Mouse (Mus musculus): ENCODE results near the gene Prex1. TPM values are rescaled to one million over a fixed set of nuclear protein-coding genes. Genes with fewer than 3 reads are reported as not detected.
A peak's percentile ranks its signal among the peaks of the same experiment; 100 is the strongest.

The Prex1 gene
- polyA plus RNA-seq, 1 experiment from 2014 or later = 38.8 TPM

DNA sequence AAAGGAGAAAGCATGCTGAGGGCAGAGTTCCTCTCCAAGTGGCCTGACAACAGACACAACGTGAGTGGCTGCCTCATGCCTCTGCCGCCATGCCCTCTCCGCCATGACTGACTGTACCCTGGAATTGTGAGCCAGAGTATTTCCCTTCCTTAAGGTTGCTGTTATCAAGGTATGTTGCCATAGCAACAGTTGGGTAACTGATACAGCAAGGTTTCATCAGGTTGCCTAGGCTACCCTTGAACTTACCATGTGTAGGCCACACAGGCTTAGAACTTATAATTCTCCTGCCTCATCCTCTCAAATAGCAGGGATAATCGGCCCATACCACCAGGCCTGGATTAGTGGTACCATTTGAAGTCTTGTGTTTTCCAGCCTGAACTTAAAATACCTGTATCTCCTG, 58.3 kb downstream of the Prex1 start:
- WGBS = 87% methylated on average over 4 of the region's 4 CpGs
- H3K4me2 ChIP-seq (replicated peaks) = no peak overlapping the region
- H3K27me3 ChIP-seq = no peaks in the 10 kb centered on the region
- H3K27ac ChIP-seq (replicated peaks) = peak overlapping the region; percentile 67
- no peak overlapping the region for H3K9ac ChIP-seq (replicated peaks)
- no peaks in the 10 kb centered on the region for H3K9me3 ChIP-seq
- H3K4me1 ChIP-seq = peaks cover 54% of the 10 kb centered on the region
- no peak for ATAC-seq (replicated peaks)
- no peaks in the 10 kb centered on the region for H3K36me3 ChIP-seq
- H3K4me3 ChIP-seq = no peak overlapping the region

DNA sequence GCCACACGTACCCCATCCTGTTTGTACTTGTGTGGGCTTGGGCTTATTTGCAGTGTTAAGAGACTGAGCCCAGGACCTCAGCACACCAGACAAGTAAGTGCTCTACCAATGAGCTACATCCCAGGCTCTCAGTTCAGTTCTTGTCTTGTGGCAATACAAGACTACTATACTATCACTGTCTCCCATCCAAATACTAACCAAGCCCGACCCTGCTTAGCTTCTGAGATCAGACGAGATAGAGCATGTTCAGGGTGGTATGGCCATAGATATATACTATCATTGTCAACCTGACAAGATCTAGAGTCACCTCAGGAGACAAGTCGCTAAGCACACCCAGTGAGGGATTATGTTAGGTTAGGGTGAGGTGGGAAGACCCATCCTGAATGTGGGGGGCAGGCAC, 58.8 kb downstream of the Prex1 start:
- Histone ChIP-seq H3K27ac (replicated peaks) (no peak overlapping the region), H3K4me1 (peaks cover 55% of the 10 kb centered on the region)
- 90% methylated on average over 4 of the region's 4 CpGs for WGBS

DNA sequence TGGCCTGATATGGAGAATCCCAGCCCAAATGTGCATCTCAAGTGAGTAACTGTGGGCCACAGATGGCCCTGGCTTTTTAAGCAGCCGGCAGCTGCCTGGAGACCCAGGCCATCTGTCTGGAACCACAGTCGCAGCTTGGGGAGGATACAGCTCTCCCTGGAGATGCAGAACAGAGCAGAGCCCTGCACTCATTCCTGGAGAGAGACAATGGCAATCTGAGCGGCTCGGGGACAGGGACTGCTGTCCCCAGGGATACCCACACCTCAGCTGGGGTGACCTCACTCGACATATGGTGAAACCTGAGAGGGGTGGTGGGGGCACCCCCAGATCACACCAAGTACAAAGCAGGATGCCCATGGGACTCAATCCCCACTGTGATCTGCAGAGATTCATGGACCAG, 60.1 kb downstream of the Prex1 start:
- Histone ChIP-seq H3K9me3 (no peaks in the 10 kb centered on the region), H3K4me1 (peaks cover 55% of the 10 kb centered on the region), H3K4me2 (replicated peaks) (no peak overlapping the region), H3K36me3 (no peaks in the 10 kb centered on the region), H3K27me3 (no peaks in the 10 kb centered on the region), H3K27ac (replicated peaks) (peak overlapping the region; percentile 85), H3K9ac (replicated peaks) (no peak overlapping the region), H3K4me3 (no peak overlapping the region)
- WGBS = 29% methylated on average over 5 of the region's 5 CpGs
- ATAC-seq (replicated peaks) = peak; percentile 65

More for the DNA sequence above, 58.8 kb downstream of the Prex1 start:
- Histone ChIP-seq H3K9ac (replicated peaks) (no peak overlapping the region), H3K4me2 (replicated peaks) (no peak overlapping the region), H3K36me3 (no peaks in the 10 kb centered on the region), H3K4me3 (no peak overlapping the region), H3K9me3 (no peaks in the 10 kb centered on the region), H3K27me3 (no peaks in the 10 kb centered on the region)
- ATAC-seq (replicated peaks) = no peak

DNA sequence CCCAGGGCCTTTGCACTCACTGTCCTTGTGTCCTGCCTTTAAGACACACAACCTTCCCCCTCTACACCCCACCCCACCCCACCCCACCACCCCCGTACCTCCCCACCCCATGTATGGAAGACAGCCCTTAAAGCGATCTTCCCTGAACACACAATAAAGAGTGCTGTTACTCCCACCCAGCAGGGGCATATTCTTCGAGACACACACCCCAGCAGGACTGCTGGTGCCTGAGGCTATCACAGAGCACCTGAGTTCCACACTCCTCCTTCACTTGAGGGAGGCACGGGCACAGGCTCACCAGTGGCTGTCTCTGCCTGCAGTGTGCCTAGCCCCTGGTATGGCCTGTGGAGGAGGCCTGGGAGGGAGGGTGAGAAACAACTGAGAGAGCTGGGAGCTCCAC, 61.0 kb downstream of the Prex1 start:
- Histone ChIP-seq H3K4me2 (replicated peaks) (no peak overlapping the region), H3K36me3 (no peaks in the 10 kb centered on the region), H3K27ac (replicated peaks) (peak overlapping the region; percentile 85), H3K9ac (replicated peaks) (no peak overlapping the region), H3K4me1 (peaks cover 55% of the 10 kb centered on the region), H3K4me3 (no peak overlapping the region), H3K27me3 (no peaks in the 10 kb centered on the region), H3K9me3 (no peaks in the 10 kb centered on the region)
- 49% methylated on average over 4 of the region's 4 CpGs for WGBS
- ATAC-seq (replicated peaks) = no peak

DNA sequence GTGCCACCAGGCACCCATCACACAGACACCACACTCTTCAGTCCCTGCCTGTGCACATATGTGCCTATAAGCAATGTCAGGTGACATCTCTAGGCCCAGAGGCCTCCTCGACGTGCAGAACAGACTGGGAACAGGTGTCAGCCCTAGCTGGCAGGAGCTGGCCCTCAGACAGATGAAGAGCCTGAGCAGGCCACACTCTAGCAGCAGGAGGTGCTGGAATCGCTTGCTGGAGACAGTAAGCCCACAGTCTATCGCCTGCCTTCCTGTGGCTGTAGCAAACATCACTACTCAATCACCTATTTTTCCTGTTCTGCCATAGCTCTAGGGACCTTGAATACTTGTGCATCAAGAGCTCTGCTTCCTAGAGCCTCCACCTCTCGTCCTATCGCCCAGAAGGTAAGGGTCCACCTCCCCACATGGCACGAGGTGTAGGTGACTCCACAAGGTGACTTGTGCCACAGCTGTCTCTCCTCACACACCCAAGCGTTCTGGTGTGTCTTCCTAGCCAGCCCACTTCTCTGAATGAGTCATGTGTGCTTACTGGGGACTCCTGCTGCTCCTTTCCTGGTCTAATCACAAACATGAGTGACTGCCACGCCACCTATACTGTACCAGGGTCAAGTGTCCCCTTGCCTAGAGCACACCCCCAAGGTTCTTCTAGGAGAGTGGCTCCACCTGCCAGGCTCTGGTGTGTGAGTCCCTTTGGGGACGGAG, 62.2 kb downstream of the Prex1 start:
- H3K4me1 ChIP-seq = peaks cover 49% of the 10 kb centered on the region
- H3K4me3 ChIP-seq = no peak overlapping the region
- H3K9me3 ChIP-seq = no peaks in the 10 kb centered on the region
- no peak for ATAC-seq (replicated peaks)
- 64% methylated on average over 10 of the region's 10 CpGs for WGBS
- no peaks in the 10 kb centered on the region for H3K27me3 ChIP-seq
- H3K36me3 ChIP-seq = no peaks in the 10 kb centered on the region
- peak overlapping the region; percentile 36; the same call in 1 of the 2 replicates for H3K27ac ChIP-seq (replicated peaks)
- no peak overlapping the region for H3K9ac ChIP-seq (replicated peaks)
- no peak overlapping the region for H3K4me2 ChIP-seq (replicated peaks)

DNA sequence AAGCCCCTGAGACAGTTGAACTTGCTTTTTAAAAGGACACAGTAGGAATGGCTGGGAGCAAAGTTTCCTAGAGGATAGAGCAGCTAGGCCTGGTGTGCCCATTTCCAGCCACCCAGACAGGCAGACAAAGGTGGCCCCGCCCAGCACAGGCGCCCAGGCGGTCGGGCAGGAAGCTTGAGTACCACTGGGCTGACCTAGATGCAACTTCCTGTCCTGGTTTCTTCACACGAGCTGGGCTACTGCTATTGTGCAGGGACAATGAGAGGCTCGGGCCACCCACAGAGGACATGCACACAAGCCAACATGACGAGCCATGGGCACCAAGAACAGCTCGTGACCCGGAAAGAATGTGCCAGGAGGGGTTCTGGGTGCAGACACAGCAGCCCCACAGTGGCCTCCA, 63.2 kb downstream of the Prex1 start:
- no peak for ATAC-seq (replicated peaks)

DNA sequence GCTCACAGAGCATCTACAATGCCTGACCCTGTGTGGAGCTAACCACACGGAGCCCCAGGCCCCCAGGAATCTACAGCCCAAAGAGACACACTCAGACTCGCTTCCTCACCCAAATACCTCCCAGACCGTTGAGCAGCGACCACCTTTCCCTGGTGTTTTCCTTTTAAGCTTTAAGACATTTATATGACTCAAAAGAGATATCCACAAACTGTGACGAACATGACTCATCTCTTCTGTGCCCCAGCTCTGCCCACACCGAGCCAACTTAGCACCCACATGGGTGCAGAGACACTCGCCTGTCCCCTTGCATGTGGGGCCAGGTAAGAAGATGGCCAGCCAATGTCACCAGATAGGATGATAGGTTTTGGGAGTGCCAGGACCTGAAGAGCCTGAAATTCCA, 66.4 kb downstream of the Prex1 start:
- 74% methylated on average over 7 of the region's 7 CpGs for WGBS
- H3K4me3 ChIP-seq = no peak overlapping the region
- ATAC-seq (replicated peaks) = no peak
- 0 out of 2 replicates have a peak overlapping the region, but pooled peaks have one; percentile 1 for H3K27ac ChIP-seq (replicated peaks)
- 0 out of 2 replicates have a peak, but pooled peaks cover 4% of the 10 kb centered on the region for H3K36me3 ChIP-seq
- H3K27me3 ChIP-seq = no peaks in the 10 kb centered on the region
- peaks cover 23% of the 10 kb centered on the region for H3K4me1 ChIP-seq
- H3K9me3 ChIP-seq = no peaks in the 10 kb centered on the region
- no peak overlapping the region for H3K9ac ChIP-seq (replicated peaks)
- no peak overlapping the region for H3K4me2 ChIP-seq (replicated peaks)

More for the DNA sequence above, 63.2 kb downstream of the Prex1 start:
- H3K36me3 ChIP-seq = 0 out of 2 replicates have a peak, but pooled peaks cover under 1% of the 10 kb centered on the region
- no peak overlapping the region for H3K9ac ChIP-seq (replicated peaks)
- WGBS = 42% methylated on average over 9 of the region's 9 CpGs
- H3K4me3 ChIP-seq = no peak overlapping the region
- H3K4me1 ChIP-seq = peaks cover 40% of the 10 kb centered on the region
- no peaks in the 10 kb centered on the region for H3K27me3 ChIP-seq
- no peaks in the 10 kb centered on the region for H3K9me3 ChIP-seq
- no peak overlapping the region for H3K4me2 ChIP-seq (replicated peaks)
- H3K27ac ChIP-seq (replicated peaks) = 0 out of 2 replicates have a peak overlapping the region, but pooled peaks have one; percentile 36

DNA sequence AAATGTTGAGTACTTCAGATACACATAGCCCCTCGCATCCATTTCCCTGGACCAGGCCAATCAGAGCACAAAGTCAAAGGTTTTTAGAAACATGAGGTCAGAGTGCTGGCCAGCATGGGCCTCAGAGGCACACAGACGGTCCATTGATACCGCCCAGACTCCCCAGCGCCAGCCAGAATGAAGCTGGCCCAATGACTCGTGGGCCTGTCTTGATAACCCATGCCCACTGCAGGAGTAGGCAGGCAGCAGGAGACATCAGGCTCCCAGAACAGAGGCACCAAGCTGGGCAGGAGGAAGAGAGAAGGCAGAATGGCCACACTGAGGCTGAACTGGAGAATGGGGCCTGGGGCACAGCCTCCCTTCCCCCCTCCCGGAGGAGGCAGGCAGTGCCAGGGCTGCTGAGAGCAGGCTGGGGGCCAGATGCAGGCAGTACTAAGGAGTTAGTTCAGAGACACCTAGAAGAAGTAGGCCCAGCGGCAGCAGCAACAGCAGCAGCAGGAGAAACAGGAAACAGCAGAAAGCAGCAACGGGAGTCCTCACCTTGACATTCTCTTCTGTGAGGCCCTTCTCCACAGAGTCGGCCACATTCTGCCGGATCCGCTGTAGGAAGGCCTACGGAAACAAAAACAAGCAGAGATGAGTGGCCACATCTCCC, 67.1 kb downstream of the Prex1 start:
- H3K27me3 ChIP-seq = no peaks in the 10 kb centered on the region
- ATAC-seq (replicated peaks) = no peak
- H3K4me2 ChIP-seq (replicated peaks) = no peak overlapping the region
- 80% methylated on average over 12 of the region's 12 CpGs for WGBS
- no peak overlapping the region for H3K9ac ChIP-seq (replicated peaks)
- H3K36me3 ChIP-seq = 0 out of 2 replicates have a peak, but pooled peaks cover 4% of the 10 kb centered on the region
- no peak overlapping the region for H3K4me3 ChIP-seq
- 0 out of 2 replicates have a peak overlapping the region, but pooled peaks have one; percentile 1 for H3K27ac ChIP-seq (replicated peaks)
- H3K9me3 ChIP-seq = no peaks in the 10 kb centered on the region
- peaks cover 19% of the 10 kb centered on the region for H3K4me1 ChIP-seq

DNA sequence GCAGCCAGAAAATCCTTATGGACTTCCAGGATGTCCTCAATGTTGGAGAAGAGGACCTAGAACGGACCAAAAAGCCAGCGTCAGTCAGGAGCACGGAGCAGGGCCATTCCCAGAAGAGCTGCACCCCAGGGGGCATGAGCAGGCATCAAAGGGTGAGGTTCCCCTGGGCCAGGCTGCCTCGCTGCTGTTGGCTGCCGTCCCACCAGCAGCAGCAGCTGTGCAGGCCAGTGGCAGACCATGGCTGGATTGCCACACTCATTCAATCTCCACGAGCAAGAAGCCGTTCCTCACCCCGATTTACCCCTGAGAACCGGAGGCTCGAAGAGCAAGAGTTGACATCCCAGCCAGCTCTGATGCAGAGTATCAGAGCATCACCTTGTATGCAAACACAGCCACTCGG, 68.8 kb downstream of the Prex1 start:
- Histone ChIP-seq H3K36me3 (0 out of 2 replicates have a peak, but pooled peaks cover 4% of the 10 kb centered on the region), H3K9me3 (no peaks in the 10 kb centered on the region), H3K9ac (replicated peaks) (no peak overlapping the region), H3K27ac (replicated peaks) (no peak overlapping the region), H3K27me3 (no peaks in the 10 kb centered on the region), H3K4me3 (no peak overlapping the region), H3K4me1 (0 out of 2 replicates have a peak, but pooled peaks cover 6% of the 10 kb centered on the region), H3K4me2 (replicated peaks) (no peak overlapping the region)
- WGBS = 80% methylated on average over 11 of the region's 11 CpGs
- ATAC-seq (replicated peaks) = no peak

DNA sequence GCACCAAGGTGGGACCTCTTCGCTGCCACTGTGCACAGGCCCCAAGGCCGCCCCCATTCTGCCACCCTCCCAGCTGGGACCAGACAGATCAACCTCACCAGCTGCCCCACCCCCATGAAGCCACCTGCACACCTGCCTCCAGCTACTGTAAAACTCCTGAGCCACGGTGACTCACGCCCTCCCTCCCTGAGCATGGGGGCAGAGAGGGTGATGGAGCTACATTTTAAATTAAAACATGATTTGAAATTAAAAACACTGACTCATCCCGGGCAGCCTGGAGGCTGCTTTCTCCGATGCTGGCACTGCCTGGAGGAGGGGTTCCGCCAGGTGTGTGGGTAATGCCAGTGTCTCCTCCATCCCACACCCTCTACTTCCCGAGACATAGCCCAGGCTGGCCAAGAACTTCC, 71.0 kb downstream of the Prex1 start:
- ATAC-seq (replicated peaks) = no peak
- Histone ChIP-seq H3K9me3 (no peaks in the 10 kb centered on the region), H3K36me3 (0 out of 2 replicates have a peak, but pooled peaks cover 4% of the 10 kb centered on the region), H3K4me3 (no peak overlapping the region), H3K27ac (replicated peaks) (no peak overlapping the region), H3K27me3 (no peaks in the 10 kb centered on the region), H3K9ac (replicated peaks) (no peak overlapping the region), H3K4me2 (replicated peaks) (no peak overlapping the region), H3K4me1 (peaks cover 10% of the 10 kb centered on the region; the same call in 1 of the 2 replicates)
- WGBS = 90% methylated on average over 8 of the region's 8 CpGs

DNA sequence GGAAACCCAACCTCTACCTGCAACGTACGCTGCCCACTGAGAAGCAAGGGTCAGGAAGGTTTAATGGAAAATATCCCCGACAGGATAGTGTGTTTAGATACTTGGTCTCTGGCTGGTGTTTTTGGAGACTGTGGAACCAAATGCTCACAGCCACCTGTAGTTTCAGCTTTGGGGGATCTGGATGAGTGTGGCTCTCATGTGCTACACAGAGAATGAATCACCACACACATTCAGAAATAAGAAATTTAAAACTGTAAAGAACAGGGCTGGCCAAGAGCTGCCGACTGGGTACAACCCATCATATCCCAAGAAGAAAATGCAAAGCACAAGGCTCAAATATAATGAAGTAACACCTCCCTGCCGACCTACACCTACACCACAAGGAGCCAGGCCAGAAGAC, 73.9 kb downstream of the Prex1 start:
- no peaks in the 10 kb centered on the region for H3K9me3 ChIP-seq
- no peak overlapping the region for H3K27ac ChIP-seq (replicated peaks)
- H3K4me3 ChIP-seq = no peak overlapping the region
- no peaks in the 10 kb centered on the region for H3K27me3 ChIP-seq
- no peaks in the 10 kb centered on the region for H3K36me3 ChIP-seq
- H3K9ac ChIP-seq (replicated peaks) = no peak overlapping the region
- H3K4me2 ChIP-seq (replicated peaks) = no peak overlapping the region
- H3K4me1 ChIP-seq = peaks cover 20% of the 10 kb centered on the region
- WGBS = 94% methylated on average over 5 of the region's 5 CpGs
- ATAC-seq (replicated peaks) = no peak

DNA sequence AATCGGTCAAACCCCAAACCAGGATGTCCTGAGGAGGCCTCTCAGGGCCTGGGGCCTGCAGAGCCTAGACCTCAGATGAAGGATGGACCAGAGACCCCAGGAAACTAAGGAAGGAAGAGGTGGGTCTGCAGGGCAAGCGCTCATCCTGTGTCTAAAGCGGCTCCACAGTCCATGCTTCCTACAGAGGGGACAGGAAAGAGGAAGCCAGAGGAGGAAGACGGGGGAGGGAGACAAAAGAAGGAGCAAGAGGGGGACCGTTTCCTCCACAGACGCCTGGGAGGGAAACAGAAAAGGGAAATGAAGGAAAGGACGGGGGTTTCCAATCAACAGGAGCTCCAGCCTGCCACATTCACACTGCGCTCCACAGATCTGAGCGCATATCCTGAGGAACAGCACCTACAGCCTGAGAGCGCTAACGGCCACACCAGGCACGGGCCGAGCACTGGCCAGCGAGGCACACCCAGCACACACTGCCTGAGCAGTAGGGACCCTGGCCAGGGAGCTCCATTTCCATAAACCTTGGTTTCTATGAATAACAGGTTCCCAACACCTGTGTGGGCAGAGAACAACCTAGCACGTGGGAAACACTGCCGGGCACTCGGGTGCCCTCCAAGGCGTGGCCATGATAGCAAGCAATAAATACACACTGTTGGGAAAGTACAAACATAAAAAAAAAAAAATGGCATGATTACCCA, 74.5 kb downstream of the Prex1 start:
- no peak for ATAC-seq (replicated peaks)
- H3K4me3 ChIP-seq = no peak overlapping the region
- H3K4me2 ChIP-seq (replicated peaks) = no peak overlapping the region
- WGBS = 87% methylated on average over 18 of the region's 18 CpGs
- H3K9me3 ChIP-seq = no peaks in the 10 kb centered on the region
- no peak overlapping the region for H3K9ac ChIP-seq (replicated peaks)
- H3K27ac ChIP-seq (replicated peaks) = no peak overlapping the region
- peaks cover 20% of the 10 kb centered on the region for H3K4me1 ChIP-seq
- H3K27me3 ChIP-seq = no peaks in the 10 kb centered on the region
- no peaks in the 10 kb centered on the region for H3K36me3 ChIP-seq
